In genomic region chr1:87322778-87323177, GRCm38 (mm10) we compare ENCODE assay signal across 17 mouse cellular contexts. TPM values are rescaled to one million over a fixed set of nuclear protein-coding genes. Genes with fewer than 3 reads are reported as not detected.
"Had no signal": no experiment of that assay in that cellular context is flagged by ENCODE, and none has a peak within 500 bp of the region (broad histone marks: within the 10 kb centered on the region; RNA-seq: fewer than 3 reads in every experiment).

No protein-coding gene starts in this region.

- H3K4me1 ChIP-seq: neural tube, embryonic 15.5 days; stomach, embryonic 15.5 days had no signal

- H3K27me3 ChIP-seq: neural tube, embryonic 13.5 days; neural tube, embryonic 15.5 days; stomach, embryonic 15.5 days had no signal

- H3K27ac ChIP-seq: neural tube, embryonic 13.5 days; neural tube, embryonic 15.5 days; stomach, embryonic 15.5 days; stomach, postnatal 0 days had no signal

- H3K4me2 ChIP-seq: neural tube, embryonic 13.5 days; neural tube, embryonic 15.5 days; stomach, embryonic 15.5 days had no signal

- DNase-seq: retina, postnatal 1 day; right cerebral cortex, adult 18-20 months; right cerebral cortex, postnatal 14 days; right cerebral cortex, postnatal 25 days; right cerebral cortex, postnatal 4 days; spleen, adult 18-20 months; thymus, adult 18-20 months; thymus, adult 2 months; thymus, postnatal 14 days; thymus, postnatal 25 days; thymus, postnatal 36 days; thymus, postnatal 4 days had no signal

- H3K4me3 ChIP-seq: neural tube, embryonic 13.5 days; neural tube, embryonic 15.5 days; stomach, embryonic 15.5 days had no signal

- H3K9me3 ChIP-seq: stomach, embryonic 15.5 days had no signal

- H3K9ac ChIP-seq: neural tube, embryonic 13.5 days; neural tube, embryonic 15.5 days; stomach, embryonic 15.5 days had no signal

- H3K36me3 ChIP-seq: neural tube, embryonic 13.5 days; neural tube, embryonic 15.5 days; stomach, embryonic 15.5 days had no signal

RNA-seq across cellular contexts. Expression of gene Efhd1, which starts 58.6 kb away (rescaled TPM):
- total RNA-seq: neutrophil, adult 5-6 weeks had no signal
